Mouse (Mus musculus) common myeloid progenitor, adult 5-6 weeks (primary cell): ENCODE data around the gene Arhgap19. TPM values are rescaled to one million over a fixed set of nuclear protein-coding genes. Genes with fewer than 3 reads are reported as not detected.

ENCODE experiments used
- ATAC-seq: replicated peaks from 2 replicates; pipeline ENCODE4 v1.8.0; 2016; ENCODE audit warnings: low read depth, mild to moderate bottlenecking, moderate TSS enrichment, inconsistent platforms; ENCODE audit not compliant: poor library complexity, severe bottlenecking
- total RNA-seq: library from RNA; stranded (forward); fragments of 200-1000, 187-1606 nt; gene quantifications from 2 replicates; pipeline ENCODE4 v1.2.3, GENCODE M21; 2017

Arhgap19 gene
- total RNA-seq, 1 experiment from 2014 or later, result 36.2 TPM

DNA sequence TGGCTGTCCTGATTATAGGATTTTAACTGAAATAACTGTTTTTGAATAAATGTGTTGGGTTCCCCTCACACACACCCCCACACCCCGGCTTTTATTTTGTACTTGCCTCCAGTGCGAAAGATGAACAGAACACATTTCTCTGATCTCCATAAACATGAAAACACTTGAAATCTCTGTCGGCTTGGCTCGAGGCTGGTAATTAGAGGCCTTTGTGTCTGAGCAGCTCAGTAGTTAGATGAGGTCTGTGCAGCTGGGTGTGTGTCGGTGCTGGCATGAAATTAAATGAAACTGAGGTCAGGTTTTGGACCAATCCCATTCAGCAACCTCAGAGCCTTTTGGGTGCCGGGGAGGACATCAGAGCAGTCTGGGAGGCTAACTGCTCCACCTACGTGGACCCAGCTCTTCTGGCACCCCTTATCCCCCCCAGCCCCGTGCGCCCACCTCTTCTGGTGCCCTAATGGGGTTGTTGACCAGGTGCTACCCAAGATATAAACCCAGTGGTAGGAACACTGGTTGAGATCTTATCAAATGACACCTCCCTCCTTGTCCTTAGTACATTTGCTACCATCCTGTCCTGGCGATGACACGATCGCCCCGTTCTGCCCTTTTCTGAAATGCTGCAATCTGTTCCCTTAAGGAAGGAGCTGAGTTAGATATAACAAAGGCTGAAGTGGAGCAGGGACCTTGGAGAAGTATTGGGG lies 30.8 kb upstream of the Arhgap19 start:
- ATAC-seq, result no peak

DNA sequence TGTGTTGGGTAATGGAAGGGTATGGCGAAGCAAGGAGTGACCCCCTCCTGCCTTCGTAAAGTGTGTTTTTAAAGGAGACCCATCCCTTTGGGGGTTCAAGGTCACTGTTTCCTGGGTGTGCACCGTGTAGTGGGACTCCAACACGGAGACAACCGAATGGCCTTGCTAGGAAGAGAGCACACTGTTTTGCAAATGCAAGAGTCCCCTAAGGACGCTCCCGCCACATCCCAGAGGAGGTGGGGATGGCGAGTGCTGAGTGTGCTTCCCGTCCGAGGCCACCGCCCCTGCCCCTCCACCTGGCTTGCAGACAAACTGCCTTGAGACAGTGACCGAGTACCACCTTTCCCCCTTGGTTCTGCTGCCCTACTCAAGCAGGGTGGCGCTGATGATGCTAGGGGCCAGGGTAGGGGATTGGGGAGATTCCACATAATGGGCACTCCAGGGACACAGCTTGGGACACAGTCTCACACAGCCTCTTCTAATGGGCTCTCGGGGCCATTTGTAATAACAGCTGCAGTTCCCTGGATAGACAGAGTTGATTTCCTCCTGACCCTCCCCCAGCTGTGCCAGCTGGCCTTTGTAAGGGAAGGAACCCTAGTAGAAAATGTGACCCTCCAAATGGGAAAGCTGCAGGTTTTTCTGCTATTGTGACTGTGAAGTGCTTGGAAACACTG lies 30.0 kb upstream of the Arhgap19 start:
- no peak for ATAC-seq

DNA sequence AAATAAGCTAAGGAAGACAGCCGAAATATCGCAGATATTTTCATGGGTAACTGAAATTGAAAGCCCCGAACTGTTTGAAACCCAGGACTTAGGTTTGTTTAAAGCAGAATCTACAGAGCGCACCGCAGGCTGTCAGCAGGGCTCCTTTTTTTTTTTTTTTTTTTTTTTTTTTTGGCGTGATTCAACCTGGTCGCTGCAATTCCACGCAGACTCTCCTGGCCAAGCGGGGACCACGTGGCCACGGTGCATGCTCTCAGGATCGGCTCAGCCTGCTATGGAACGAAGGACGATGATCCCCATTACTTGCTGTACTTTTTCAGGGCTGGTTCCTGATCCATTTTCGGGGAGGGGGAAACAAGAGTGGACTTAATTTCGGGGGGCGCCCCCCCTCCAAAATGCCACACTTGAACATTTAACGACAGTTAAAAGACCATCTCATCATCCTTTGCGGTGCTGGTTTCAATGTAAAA lies 29.3 kb upstream of the Arhgap19 start:
- no peak for ATAC-seq

DNA sequence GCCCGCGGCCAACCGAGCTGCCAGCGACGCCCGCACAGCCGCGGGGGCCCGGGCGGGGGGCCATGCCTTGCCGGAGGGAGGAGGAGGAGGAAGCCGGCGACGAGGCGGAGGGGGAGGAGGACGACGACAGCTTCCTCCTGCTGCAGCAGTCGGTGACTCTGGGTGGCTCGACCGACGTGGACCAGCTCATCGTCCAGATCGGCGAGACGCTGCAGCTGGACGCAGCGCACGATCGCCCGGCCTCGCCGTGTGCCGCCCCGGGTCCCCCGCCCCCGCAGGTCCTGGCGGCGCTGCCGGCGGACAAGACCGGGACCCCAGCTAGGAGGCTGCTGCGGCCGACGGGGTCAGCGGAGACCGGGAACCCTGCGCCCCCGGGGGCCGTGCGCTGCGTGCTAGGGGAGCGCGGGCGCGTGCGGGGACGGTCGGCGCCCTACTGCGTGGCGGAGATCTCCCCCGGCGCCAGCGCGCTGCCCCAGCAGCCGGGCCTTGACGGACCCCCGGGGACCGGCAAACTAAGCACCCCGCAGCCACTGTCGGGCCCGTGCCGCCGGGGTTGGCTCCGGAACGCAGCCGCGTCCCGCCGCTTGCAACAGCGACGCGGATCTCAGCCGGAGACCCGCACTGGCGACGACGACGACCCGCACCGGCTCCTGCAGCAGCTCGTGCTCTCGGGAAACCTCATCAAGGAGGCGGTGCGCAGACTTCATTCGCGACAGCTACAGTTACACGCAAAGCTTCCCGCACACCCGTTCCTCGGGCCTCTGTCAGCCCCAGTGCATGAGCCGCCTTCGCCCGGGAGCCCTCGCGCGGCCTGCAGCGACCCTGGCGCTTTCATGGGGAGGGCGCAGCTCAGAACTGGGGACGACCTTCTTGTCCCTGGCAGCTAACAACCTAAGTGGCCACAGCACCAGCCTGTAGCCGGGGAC lies 28.5 kb upstream of the Arhgap19 start:
- ATAC-seq, result peak; percentile 48

DNA sequence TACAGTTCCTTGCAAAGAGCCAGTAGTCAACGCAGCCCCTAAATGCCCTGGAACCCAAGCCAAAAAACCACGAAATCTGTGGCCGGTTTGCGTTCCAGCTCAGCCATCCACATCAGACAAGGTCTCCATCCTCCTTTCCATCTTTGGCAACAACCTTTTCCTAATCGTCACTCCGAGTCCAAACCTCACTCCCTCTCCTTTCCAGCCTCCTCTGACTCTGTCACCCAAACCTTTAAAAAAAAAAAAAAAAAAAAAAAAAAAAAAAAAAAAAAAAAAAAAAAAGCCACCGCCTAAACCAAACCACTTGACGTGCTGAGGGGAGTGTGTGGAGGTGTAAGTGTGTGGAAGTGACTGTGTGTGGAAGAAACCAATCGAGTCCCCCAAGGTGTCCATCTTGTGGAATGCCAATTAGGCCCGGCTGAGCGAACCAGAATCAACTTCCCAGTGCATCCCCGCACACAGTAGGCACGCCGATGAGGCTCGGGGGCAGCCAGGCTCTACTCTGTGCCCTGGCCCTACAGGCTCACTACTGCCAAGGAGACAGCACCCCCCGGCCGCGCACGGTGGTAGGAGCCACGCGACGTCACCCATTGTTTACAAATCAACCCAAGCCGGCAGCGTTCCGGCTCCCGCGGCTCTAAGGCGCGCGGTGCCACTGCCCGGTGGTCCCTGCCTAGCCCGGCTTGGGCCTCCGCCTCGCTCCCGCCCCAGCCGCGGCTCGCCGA lies 27.7 kb upstream of the Arhgap19 start, which contains the start of gene Frat1:
Gene Frat1, plus strand, starts transcription at position 590 of the 725 bp plus-strand sequence.
- peak; percentile 88 for ATAC-seq

DNA sequence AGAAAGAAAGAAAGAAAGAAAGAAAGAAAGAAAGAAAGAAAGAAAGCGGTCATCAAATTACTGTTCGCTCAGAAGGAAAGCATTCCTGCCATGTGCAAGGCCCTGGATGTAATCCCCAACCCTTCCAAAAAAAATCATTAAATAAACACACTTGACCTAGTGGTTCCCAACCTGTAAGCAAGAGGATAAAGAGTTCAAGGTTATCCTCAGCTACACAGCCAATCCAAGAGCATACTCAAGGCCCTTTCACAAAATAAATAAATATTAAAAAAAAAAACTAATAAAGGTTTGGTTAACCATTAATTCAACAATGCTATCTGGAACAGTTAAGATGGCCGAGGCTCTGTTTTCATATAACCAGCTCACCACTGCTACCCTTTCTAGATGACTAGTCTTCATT lies 27.1 kb upstream of the Arhgap19 start:
- no peak for ATAC-seq

DNA sequence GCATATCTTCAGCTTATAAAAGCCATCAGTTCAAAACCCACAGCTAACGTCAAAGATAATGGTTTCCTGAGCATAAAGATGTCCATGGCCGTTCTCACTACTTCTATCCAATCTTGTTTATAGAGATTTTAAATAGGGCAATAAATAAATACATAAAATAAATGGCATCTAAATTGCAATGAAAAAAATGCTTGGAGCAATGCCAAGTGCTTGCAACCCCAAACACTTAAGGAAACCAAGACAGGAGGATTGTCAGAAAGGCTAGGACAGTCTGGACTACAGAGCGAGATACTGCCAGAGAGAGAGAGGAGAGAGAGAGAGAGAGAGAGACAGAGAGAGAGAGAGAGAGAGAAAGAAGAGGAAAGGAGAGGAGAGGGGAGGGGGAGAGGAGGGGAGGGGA lies 24.7 kb upstream of the Arhgap19 start:
- no peak for ATAC-seq

DNA sequence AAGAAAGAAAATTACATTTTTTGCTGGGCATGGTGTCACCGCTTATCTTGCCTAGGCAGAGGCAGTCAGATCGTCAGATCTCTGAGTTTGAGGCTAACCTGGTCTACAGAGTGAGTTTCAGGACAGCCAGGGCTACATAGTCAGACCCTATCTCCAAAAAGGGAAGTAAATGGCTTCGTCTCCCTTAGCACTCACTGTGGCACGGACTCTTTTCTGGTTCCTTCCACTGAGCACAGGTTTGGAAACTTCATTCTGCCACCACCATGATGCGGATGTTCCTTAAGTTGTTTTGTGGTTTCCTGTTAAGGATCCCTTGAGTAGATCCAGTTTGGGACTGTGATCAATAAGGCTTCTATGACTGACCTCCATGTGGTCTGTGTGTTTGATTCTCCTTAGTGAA lies 23.1 kb upstream of the Arhgap19 start:
- ATAC-seq, result peak; percentile 43

DNA sequence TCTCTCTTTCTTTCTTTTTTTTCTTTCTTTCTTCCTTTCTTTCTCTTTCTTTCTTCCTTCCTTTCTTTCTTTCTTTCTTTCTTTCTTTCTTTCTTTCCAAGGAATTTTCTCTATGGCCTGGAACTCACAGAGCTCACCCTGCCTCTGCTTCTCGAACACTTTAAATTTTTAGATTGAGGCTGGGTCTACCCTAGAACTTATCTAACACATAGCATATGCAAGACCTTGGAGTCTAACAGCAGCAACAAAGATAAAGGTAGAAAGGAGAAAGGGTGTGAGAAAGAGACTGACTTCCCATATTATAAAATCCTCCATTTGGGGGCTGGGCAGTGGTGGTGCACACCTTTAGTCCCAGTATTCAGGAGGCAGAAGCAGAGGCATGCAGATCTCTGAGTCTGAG lies 20.7 kb upstream of the Arhgap19 start:
- no peak for ATAC-seq

DNA sequence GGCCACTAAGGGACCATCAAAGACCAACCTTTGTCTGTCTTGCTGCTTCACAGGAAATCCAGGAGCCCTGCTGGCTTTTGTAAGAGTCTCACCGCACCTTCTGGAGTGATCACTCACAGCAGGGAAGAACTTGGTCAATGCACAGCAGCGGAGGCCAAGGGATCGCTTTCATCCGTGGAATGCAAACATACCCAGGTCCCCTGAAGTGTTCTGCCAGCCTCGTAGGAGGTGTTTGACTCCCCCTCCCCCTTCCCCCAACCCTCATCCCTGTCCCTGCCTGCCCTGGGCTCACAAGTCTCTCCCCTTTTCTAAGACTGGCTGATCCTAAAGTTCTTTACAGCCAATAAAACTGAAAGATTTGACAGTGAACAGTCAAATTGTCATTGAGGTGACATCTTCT lies 19.6 kb upstream of the Arhgap19 start:
- ATAC-seq, result no peak

DNA sequence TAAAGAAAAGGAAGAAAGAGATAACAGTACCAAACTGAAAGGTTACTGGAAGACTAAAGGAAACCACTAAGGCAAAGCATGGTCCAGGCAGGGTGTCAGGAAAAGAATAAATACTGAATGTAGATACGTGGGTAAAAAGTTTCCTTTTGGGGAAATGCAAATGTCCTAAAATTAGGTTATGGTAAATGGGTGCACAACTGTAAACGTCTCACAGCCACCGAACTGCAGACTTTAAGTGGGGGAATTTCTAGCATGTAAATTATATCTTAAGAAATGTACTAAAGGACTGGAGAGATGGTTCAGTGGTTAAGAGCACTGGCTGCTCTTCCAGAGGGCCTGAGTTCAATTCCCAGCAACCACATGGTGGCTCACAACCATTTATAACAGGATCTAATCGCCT lies 16.9 kb upstream of the Arhgap19 start:
- no peak for ATAC-seq

DNA sequence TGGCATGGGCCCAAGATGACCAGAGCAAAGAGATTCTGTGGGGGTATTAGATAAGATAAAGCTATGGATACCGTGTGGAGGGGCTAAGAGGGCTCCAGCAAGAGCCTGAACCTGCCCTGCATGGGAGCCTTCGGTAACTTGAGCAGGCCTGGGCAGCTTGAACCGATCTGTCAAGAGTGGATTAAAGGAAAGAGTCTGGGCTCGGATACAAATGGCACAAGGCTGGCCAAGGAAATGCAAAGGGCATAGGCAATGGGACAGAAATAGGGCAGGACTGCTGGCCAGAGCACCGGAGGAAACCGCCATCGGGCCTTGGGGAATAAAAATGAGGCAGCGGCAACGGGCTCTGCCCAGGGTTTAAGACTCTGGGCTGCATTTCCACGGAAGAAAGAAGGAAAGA lies 15.5 kb upstream of the Arhgap19 start:
- no peak for ATAC-seq

DNA sequence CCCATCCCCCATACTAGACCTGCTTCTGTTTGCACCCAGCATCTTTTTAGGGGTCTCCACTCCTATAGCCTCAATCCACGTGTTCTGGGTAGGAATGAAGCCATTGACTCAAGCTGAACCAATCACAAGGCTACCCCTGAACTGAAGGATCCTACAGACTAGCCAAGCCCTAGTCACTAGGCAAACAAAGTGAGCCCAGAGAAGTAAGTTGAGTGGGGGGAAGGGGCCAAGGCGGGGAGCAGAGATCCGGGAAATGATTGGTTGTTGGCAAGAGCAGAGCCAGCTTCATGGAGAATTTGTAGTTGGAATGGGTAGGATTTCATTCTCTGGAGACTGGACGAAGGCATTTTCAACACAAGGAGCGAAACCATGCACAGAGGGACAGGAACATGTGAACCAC lies 15.1 kb upstream of the Arhgap19 start:
- ATAC-seq, result no peak

DNA sequence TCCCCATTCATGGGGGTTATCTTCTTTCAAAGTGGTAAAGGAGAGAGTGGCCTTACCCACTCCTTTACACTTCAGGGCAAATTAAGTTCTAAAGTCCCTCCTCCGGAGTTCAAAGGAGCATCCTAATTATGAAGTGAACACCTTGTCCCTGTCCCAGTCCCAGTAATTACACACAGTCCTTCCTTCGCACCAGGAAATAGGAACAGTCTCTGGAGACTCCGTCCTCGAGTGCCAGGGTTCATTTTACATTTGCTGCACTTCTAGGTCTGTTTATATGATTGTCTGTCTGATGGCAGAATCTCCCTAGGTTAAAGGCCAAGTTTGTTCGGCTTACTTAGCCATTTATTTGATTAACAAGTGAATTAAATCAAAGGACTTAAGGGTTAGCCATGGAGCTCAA lies 14.6 kb upstream of the Arhgap19 start:
- ATAC-seq, result no peak

DNA sequence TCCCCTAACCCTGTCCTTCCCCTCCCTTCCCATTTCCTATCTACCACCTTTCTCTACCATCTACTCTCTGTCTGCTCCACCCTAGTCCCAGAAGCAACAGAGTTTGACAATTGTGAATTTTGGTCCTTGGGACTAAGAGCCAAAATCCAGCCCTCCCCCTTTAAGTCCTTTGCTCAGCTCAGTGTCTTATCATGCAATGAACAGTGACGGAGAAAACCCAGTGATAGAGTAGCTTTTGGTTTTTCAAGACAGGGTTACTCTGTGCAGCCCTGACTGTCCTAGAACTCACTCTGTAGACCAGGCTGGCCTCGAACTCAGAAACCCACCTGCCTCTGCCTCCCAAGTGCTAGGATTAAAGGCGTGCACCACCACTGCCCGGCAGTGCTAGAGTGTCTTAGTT lies 11.5 kb upstream of the Arhgap19 start:
- no peak for ATAC-seq

DNA sequence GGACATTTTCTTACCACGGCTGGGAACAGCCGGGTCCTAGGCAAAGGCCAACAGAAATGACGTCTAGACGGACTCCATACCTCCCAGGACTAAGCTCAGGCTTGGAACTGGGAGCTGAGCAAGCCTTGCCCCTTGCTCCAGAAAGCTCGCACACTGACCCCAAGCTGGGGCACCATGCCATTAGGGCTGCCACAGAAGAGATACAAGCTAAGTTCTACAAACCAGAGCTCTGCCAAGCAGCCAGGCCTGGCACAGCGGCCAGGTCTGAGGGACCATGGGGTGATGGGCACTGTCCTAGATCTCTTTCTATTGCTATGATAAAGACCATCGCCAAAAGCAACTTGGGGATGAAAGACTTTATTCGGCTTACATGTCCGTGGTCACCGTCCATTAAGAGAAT lies 10.7 kb upstream of the Arhgap19 start:
- no peak for ATAC-seq

DNA sequence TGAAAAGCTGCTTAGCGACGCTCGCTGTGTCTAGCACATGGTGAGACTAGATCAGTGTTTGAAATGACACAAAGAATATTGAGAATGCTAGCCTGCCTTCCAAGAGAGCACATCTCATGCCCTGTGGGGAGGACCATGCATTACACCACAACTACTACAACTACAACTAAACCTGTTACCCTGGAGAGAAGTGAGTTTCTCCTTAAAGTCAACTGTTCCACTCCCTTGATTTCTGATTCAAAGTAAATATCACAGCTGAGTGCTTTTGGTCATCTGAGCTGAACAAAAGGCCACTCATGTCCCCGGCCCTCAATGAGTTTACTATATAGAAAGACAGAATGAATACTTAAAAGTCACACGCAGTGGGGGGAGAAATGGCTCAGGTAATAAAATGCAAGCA lies 8.2 kb upstream of the Arhgap19 start:
- ATAC-seq, result no peak

DNA sequence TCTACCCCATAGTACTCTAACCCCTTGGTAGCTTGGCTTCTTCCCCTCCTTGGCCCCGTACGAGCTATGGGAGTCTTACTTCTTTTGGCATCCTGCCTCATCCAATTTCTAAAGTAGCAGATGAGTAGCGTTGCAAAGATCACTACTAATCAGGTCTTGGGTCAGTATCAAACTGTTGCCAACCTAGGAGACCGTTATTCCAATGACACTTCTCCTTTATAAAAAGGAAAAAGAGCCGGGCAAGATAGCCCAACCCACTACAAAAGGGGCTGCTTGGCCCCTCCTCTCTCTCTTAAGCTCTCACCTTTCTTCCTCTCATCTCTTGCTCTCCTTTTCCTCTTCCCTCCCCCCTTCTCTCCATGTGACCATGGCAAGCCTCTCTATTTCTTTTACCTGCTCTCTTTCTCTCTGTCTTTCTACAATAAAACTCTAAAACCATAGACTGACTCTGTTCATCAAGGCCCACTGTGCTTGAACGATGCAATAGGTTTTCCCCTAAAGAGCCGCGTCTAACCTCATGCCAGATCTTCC lies 6.3 kb upstream of the Arhgap19 start:
- ATAC-seq, result no peak

DNA sequence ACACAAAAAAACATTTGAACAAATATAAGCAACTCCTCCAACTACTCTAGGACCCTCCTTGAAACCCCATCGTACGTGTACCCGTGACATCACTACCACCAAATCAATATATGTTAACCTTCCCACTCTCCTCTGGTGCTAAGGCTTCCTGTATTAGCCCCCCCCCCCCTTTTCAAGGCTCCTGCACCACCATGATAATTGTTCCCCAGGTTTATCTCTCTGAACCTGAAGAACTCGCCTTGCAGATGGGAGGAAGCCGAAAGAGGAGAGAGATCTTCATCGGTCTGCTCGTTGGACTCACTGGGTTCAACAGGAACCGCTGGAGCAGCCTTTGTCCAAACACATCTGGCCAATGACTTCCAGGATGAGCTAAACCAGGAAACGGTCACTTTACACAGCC lies 5.7 kb upstream of the Arhgap19 start:
- ATAC-seq, result peak; percentile 26; the same call in 1 of the 2 replicates

DNA sequence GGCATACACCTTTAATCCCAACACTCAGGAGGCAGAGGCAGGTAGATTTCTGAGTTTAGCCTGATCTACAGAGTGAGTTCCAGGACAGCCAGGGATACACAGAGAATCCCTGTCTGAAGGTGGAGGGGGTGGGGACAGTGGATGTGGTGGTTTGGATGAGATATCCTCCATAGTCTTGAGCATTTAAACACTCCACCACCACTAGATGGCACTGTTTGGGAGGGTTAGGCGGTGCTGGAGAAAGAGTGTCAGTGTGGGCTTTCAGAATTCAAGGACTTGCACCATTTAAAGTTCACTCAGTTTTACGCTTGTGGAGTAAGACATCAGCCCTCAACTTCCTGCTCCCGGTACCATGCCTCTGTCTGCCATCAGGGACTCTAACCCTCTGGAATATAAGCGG lies 4.0 kb upstream of the Arhgap19 start:
- no peak for ATAC-seq
